Mouse (Mus musculus) frontal cortex, adult 2 months (tissue): ENCODE measurements around the gene Tars. TPM values are rescaled to one million over a fixed set of nuclear protein-coding genes. Genes with fewer than 3 reads are reported as not detected.

Experiments
- DNase-seq, 2 experiments: peaks; one replicate each; pipeline ENCODE4 v3.0.0; 2022; ENCODE audit warnings: low spot score in 1 of 2; ENCODE audit errors: extremely low spot score in 1 of 2
- polyA plus RNA-seq: library from polyadenylated mRNA; depleted of rRNA; stranded (reverse); fragments of >200 nt; gene quantifications from 2 replicates; pipeline ENCODE4 v1.2.3, GENCODE M21; 2012; rRNA removed

Tars gene
- 33.0 and 34.7 TPM in 2 replicates for polyA plus RNA-seq

DNA sequence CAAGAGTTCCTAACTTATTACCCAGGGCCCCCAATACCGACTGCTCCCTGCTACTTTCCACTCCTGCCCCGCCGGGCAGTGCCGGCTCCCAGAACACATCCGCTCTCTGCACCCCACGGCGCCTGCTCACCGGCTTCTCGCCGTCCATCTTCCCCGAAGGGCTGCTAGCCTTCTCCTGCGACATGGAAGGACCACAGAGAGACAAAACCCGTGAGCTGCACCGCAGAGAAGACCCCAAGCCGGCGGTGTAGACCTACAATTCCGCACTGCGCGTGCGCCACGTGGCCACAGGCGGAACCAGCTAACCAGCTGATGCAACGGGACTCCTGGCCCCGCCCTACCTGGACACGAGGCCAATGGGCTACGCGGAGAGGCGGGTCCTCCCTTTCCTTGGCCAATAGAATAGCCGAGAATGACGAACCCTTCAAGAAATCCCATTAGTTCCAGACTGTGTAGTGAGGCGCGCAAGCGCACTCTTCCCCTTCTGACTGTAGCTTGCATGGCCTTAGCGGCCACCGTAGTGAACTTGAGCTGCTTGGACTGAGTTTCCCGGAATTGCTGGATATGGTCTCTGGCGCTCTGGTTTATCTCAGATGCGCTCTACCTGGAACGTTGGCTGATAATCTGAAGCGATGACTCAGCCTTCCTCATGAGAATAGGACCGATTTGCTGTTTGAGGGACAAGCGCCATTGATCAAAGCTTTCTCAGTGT, at the start of gene Tars:
TSS of gene Tars (minus strand) at position 310 of the 712 bp plus-strand sequence.
- peak; percentile 98 for DNase-seq

DNA sequence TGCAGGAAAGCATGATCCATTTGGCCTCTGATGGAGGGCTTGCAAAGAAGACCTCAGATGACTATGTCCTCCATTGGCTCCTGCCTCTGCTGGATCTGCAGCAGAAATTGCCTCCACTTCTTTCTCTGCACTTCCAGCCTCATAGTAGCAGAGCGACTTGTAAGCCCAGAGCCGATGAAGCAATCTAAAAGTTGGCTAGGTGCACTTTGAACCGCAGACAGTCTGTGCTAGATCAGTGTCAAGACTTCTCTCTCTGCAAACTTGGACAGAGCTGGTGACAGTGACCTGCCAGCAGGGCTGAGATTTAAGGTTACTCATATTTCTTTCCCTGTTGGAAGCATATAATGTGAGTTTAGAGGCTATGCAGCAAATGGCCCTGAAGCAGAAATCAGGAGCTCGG, 37.9 kb upstream of the Tars start:
- no peak for DNase-seq

DNA sequence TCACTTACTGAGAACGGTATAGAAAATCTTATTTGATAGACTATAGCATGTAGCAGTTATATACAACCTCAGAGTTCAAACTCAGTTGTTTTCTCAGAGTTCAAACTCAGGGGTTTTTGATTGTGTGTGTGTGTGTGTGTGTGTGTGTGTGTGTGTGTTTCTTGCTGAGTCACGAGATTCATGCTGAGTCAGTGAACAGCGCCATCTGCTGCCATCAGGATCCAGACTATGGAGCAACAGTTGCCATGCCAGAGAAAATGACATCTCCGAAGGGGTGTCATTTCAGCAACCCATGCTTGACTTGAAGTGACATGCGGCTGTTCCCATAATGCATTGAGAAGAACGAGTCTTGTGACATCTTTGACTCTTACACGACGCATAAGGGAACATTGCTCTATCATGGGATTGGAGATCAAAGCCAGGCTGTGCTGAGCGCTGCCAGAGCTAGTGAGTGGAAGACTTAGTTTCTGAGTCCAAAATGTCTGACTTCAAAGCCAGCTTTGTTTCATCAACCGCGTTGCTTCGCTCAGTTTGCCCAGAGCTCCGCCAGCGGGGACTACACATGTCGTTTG, 37.3 kb upstream of the Tars start:
- DNase-seq = no peak

DNA sequence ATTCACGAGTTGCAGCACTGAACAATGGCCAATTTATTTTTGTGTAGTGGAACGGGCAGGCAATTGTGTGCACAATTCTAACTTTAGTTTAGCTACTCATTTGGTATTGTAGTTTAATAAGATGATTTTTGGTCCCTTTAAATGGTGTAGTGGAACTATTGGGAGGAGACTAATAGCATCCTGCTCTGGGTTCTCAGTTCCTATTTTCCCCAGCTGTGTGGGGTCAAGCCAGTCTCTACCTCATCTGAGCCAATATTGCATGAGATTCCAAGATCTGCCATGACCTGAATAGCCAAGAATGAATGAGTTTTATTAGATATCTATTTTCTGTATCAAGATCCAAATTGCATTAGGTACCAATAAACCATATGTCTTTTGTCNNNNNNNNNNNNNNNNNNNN, 27.4 kb upstream of the Tars start:
- DNase-seq = no peak

DNA sequence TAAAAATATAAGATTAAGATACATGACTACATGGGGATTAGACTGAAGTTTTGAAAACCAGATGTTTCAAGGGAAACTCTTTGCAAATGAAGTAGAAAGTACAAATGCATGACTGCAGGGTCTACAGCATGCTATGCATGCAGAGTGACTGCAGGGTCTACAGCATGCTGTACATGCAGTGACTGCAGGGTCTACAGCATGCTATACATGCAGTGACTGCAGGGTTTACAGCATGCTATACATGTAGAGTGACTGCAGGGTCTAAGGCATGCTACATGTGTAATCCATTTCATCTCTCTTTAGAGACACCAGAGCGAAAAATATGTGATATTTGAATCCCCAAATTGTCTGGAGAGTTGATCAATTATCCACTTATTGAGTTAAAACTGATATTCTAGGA, 14.0 kb upstream of the Tars start:
- DNase-seq = no peak

DNA sequence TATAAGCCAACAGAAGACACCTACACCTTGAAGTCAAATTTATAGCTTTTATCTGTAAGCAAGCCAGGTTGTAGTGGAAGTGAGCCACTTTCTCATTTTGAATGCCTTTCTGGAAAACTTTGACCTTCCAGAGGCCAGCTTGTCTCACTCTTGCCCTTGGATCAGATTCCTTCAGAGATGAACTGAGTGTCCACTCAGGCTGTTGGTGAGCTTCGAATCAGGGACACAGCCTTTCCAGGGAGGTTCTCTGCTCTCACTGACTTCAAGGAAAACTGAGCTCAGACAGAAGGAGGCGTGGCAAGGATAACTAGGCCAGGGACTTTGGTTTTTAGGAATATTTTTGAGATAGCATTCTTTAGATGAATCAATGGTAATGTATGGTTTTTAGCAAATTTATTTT, 13.1 kb upstream of the Tars start:
- no peak for DNase-seq

DNA sequence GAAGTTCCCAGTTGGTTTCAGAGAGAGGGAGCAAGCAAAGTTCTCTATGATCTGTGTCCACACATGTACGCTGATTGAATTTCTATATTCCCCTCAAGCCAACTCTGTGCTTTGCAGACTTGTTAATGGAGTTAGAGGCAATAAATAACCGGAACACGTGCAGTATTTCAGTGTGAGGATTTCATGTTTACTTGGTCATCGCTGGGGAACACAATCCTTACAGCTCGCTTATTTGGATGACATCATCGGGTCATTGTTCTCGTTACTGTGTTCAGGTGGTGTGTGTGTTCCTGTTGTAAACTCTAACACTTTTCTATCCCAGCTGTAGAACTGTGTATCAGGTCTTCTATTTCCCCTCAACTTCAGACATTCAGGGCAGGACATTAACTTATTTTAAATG, 12.4 kb upstream of the Tars start:
- no peak for DNase-seq

DNA sequence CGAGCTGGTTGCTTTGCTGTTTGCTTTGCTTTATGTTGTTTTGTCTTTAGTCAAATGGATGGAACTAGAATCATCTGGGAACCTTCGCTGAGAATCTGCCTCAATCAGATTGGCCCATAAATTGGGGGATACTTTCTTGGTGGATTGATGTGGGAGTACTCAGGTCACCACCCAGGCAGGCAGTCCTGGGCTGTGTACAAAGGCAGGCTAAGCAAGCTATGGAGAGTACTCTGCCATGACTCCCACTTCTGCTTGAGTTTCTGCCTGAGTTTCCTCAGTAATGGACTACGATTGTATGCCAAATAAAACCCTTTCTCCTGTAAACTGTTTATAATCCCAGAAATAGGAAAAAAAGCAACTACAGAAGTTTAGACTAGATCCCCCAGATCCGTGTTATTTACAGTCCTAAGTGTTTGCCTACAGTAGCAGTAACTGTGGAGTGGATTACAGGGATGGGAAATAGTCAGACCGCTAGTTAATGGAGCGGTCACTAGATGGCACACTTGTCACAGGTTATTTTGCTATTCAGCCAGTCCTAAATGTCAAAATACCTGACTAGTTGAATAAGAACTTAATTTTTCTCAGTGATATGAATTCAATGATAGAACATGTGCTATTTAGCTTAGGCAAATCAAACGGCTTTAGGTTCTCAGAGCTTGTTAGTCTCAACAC, 8.8 kb upstream of the Tars start:
- peak in 1 of 2 experiments; percentile 50 for DNase-seq

DNA sequence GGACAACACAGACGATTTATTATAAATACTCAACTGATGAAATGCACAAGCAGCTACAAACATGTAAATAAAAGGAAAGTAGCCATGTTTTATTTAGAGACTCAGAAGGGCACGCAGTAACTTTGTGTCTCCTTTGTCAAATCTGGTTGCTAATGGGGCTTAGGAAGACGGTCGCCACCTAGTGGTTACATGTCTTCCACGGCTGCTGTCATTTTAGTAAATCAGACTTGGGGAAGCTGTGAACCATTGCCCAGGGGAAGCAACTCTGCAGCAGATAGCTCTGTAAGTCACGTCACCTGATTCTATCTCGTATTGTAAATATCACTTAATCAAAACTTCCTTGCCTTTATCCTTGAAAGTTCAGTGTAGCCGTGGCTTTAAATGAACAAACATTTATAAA, 7.9 kb upstream of the Tars start:
- peak in 1 of 2 experiments; percentile 74 for DNase-seq

DNA sequence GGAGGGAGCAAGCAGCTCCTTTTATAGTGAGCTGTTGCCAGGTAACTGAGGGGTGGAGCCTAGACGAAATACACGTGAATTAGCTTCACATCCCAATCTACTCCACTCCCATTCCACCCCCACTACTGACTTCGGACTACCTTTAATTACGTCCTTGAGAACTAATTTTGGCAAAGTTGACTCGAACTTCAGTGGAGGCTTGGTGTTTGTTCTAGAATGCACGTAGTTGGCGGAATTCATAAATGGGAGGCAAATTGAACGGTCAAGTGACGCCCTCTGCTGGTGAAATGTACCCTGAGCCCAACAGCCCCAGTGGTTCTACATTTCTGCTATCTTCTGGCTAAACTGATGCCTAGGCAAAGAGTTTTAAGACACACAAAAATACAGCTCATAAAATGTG, 7.3 kb upstream of the Tars start:
- peak in 1 of 2 experiments; percentile 14 for DNase-seq

DNA sequence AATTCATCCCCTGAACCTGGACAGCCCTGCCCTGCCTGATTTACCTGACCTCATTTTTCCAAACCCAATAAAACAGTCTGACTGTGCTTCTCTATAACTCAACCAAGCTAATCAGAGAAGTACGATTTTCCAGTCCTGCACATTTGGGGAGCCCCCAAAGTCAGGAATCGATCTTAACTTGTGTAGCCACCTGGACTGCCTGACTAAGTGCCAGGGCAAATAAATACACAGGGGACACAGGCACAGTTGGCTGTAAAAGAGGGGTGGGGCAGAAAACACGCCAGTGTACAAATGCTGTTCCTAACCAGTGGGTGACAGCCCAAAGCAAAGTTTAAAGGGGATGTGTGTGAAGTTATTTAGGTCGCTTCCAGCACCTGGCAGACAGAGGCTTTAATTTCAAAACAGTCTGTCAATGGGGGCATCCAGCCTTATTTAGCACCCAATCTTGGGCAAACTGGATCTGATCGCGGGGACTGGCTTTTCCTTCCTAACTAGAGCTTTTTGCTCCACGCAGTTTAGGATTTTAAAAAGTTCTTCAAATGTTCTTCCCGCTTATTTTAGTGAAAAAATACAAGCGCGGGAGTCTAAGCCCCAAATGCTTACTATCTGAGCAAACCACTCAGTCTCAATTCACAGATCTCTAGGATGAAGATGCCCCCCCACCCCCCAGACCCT, 652 bp downstream of the Tars start:
- DNase-seq = no peak

DNA sequence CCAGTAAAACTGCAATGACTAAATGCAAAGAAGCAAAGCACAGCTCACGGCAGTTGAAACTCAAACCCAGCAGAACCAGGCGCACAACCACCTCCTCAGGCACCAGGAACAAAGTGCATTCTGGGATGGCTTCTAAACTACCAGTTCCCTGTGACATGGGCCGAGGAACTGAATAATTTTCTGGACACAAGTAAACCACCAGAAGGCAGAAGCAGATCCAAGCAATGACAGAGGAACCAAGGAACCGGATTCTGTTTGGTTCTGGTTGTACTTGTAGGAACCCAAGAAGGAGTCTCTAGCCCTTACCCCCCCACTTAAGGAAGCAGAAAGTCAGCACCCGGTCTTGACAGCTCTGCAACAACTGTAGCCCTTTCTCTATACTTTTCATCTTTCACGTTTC, 3.0 kb downstream of the Tars start:
- DNase-seq = no peak

DNA sequence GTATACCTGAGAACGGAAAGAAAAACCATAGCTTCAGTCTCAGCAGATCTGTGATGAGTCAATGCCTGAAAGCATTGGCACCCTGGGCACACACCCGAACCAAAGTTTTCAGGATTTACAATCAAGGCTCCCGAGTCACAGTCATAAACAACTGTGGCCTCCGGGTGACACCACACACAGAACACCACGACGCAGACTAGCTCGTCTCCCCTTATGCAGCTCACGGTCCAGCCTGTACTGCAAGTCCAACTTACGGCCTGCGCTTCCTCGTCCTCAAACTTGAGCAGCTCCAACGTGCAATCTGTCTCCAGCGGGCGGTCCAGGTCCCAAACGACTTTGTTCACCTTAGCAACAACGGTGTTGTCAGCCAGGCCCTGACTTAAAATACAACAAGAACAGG, 6.6 kb downstream of the Tars start:
- no peak for DNase-seq

DNA sequence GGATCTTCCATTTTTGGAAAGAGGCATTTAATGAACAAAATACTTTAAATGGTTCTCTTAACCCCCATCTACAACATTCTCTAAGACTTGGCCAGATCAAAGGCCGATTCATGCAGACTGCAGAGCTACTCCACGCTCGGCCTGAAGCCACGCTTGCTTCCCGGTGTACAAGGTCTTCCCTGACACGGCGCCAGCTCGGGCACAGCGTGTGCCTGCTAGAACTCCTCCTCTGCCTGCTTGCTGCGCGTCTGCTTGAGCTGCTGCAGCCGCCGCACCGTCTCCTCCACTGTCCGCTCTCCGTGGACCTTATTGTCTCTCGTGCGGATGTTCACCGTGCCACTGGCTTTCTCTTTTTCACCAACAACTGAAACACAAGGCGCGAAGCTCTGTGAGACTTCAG, 15.7 kb downstream of the Tars start:
- no peak for DNase-seq

DNA sequence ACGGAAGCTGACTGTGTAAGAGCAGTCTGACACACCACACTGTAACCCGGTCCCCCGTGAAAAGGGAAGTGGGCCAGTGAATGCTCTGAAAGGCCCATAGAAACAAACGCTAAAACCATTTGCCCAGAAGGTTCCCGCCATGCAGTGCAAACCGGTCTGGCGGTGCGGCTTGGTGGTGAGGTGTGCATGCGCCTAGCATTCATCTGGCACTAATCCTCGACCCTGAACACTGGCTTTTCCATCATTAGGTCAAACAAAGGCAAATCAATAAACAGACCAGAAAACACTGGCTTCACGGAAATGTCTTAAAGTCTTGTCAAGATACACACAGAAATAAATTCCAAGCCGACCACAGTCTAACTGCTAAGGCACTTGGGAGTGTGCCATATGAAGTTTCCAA, 16.9 kb downstream of the Tars start:
- no peak for DNase-seq

DNA sequence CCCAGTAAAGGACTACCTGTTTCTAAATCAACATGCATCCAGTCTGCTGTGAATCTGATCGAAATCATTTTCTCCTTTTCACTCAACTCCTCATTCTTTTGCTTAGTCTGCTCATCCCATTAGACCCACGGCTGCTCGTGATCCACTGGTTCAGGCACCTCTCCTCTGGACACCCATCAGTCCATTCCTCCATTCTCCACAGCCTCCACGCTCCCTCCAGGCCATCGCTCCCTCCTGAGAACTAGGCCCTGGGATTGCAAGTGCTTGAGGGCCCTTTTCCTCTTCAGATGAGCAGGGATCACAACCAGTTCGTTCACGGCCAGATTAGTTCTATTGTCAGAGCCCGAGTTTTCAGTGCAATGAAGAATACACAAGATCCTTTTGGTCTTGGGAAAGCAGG, 18.8 kb downstream of the Tars start:
- DNase-seq = no peak

DNA sequence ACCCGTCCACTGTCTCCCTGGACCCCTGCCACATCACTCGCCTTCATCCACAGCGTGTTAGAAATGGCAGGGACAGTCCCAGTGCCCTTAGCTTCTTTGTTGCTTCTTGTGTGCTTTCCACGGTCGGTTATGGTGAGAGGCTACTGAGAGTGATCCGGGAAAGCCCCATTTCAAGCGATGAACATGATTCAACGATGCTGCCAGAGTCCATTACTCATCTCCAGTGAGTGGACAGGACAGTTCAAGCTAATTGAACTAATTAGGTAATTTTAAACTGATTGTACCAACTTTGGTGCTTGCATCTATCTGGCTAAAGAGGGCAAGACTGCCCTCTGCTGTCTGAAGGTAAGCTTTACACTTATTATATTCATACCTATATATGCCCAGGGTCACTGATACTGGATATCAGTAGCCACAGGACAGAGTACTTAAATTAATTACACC, 19.4 kb downstream of the Tars start:
- peak in 1 of 2 experiments; percentile 66 for DNase-seq

DNA sequence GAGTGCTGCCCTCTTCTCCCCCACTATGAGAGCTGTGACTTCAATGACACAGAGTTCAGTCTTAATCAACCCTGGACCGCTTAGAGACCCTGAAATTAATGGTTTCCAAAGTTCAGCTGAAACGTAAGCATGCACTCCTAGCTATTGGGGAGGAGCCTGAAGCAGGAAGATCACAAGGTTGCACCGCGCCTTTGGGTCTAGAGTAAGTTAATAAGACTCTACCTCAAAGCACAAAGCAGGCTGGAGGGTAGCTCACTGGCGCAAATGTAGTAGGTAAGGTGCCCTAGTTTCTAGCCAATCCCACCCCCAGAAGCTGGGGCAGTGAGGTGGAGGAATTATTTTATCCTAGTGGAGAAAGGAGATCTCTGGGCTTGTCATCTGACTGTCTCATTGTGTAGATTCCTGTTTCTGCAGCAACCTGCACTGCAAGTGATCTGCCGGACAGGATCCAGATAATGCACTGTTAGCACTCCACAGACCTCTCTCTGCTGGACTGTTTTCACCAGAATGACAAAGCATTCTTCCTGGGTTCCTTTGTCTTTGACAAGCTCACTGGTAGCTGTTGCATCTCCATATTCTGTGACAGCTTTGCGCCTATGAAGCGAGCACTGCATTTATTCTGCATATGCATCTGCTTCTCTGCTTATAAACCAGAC, 19.9 kb downstream of the Tars start:
- no peak for DNase-seq

DNA sequence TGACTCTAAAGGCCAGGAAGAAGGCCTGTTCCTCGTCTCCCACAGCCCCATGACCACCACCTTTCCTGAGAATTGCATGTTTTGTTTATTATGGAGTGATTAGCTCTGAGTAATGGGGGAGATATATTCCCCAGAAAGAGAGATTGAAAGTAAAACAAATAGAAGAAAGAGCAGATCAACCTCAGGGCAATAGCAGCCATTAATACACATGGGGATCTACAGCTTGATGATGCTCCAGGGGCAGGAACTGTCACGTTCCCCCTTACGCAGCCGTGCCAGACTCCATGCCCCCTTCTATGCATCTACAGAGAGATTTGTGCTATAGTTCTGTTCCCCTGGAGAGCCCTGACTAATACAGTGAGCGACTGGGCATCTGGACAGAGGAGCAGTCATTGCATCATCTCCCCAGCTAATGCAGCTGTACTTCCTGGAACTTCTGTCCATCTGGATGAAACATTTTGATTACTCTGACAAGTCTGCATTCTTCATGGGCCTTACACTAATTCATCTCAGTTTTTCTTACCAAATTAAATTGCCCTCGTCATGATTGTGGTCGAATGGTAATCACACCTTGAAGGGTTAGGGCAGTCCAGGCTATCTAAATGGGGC, 28.9 kb downstream of the Tars start:
- DNase-seq = no peak

DNA sequence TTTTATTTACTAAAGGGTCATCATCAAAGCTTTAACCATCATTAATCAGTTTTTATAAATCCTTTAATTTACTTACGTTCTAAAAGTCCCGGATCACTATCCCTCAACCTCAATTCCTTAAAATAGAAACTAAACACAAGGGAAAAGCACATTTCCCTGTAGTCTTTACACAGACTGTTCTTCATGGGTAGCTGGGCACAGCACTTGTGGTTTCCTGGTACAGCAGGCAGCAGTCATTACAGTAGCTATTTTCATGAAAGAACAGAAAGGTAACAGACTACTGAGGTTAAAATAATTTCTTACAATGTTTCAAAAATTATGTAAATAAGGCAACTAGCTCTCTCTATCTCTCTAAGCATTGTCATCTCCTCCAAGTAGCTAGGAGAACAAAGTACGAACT, 29.9 kb downstream of the Tars start:
- DNase-seq = no peak

DNA sequence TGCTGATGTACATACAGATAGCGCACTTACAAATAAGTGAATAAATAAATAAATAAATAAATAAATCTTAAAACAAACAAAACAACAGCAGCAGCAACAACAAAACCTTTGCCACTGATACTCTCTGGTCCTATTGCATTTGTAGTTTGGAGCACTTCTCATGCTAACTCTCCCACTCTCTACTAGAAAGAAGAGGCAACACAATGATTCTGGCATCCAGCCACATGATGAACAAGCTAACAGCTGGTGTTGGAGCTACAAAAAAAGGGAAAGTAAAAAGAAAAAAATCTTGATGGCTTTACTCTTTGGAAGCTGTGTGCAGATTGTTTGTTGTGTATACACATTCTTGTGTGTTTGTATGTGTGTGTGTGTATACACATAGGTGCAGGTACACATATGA, 34.7 kb downstream of the Tars start:
- DNase-seq = peak; percentile 49 to 86
